ENCODE assay signal across 9 mouse cellular contexts in the genomic region with DNA sequence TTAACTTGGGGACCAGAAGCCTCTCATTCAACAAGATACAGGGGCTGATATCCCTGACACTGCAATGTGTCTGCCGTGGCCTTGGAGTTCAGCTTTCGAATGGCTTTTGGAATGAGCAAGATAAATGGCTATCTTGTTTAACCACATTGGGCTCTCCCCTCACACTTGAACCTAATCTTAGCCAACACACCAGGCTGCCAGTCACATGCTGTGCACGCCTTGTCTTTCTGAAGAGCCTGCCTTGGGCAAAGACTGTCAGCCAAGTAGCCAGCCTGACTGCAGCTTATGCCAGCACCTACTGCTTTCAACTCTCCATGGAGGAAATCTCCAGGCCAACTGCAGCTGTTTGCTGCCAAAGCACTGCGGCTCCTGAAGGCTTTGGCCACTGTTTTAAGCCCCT. TPM values are rescaled to one million over a fixed set of nuclear protein-coding genes. Genes with fewer than 3 reads are reported as not detected.
A peak's percentile ranks its signal among the peaks of the same experiment; 100 is the strongest.
DNase-seq lines count a peak whose midpoint lies in the region; ATAC-seq lines count a peak whose summit lies in the region.
"Had no signal": no experiment of that assay in that cellular context is flagged by ENCODE, and none has a peak within 500 bp of the region (broad histone marks: within the 10 kb centered on the region; RNA-seq: fewer than 3 reads in every experiment).

No protein-coding gene starts in this region.

- H3K36me3 ChIP-seq in midbrain, embryonic 10.5 days: peaks cover 25% of the 10 kb centered on the region
- peaks cover 19% of the 10 kb centered on the region for H3K36me3 ChIP-seq in midbrain, embryonic 13.5 days
- peaks cover 8% of the 10 kb centered on the region for H3K36me3 ChIP-seq in kidney, embryonic 14.5 days (ENCODE audit: control insufficient read depth, insufficient read depth, low read length)

- DNase-seq in adrenal gland, postnatal 10 days: peak; percentile 70
- no peak for DNase-seq in adrenal gland, postnatal 4 days (ENCODE audit: low spot score in 2 of 2)
- no peak for DNase-seq in midbrain, embryonic 10.5 days (ENCODE audit: low spot score)
- DNase-seq in spleen, postnatal 36 days (ENCODE audit: low spot score in 2 of 2): peak; percentile 65 to 79
- DNase-seq in thymus, postnatal 36 days: no peak

- ATAC-seq in midbrain, embryonic 13.5 days: no peak
- ATAC-seq in hematopoietic stem cell, adult 5-6 weeks (replicated peaks in 1 of 2; ENCODE audit: insufficient read depth in 1 of 2, low FRiP score in 2 of 2, low TSS enrichment in 1 of 2, low read depth in 1 of 2, poor library complexity in 2 of 2, severe bottlenecking in 2 of 2): peak; percentile 20 to 63; a peak in 2 of 4 replicates
- ATAC-seq in kidney, embryonic 14.5 days (ENCODE audit: low FRiP score, low TSS enrichment): no peak
- ATAC-seq: activated CD4-positive, CD25-positive, alpha-beta regulatory T cell, adult 4 months had no signal

- no peak overlapping the region for H3K4me3 ChIP-seq in midbrain, embryonic 10.5 days
- no peak overlapping the region for H3K4me3 ChIP-seq in midbrain, embryonic 13.5 days (replicated peaks)
- no peak overlapping the region for H3K4me3 ChIP-seq in kidney, embryonic 14.5 days (ENCODE audit: low read length)

- H3K9ac ChIP-seq in midbrain, embryonic 13.5 days (replicated peaks): no peak overlapping the region
- no peak overlapping the region for H3K9ac ChIP-seq in kidney, embryonic 14.5 days (ENCODE audit: low read depth, low read length)

- H3K9me3 ChIP-seq in midbrain, embryonic 10.5 days (replicated peaks): no peaks in the 10 kb centered on the region
- H3K9me3 ChIP-seq in midbrain, embryonic 13.5 days: no peaks in the 10 kb centered on the region
- 0 out of 2 replicates have a peak, but pooled peaks cover 3% of the 10 kb centered on the region for H3K9me3 ChIP-seq in kidney, embryonic 14.5 days (ENCODE audit: control insufficient read depth, low read length)

- 87% methylated on average over 4 of the region's 4 CpGs for WGBS in midbrain, embryonic 10.5 days
- WGBS in midbrain, embryonic 13.5 days: 91% methylated on average over 4 of the region's 4 CpGs
- WGBS in kidney, embryonic 14.5 days: 90% methylated on average over 4 of the region's 4 CpGs

- H3K4me2 ChIP-seq in midbrain, embryonic 13.5 days (replicated peaks): no peak overlapping the region
- H3K4me2 ChIP-seq in kidney, embryonic 14.5 days (replicated peaks; ENCODE audit: low read depth, low read length): no peak overlapping the region

- 0 out of 2 replicates have a peak overlapping the region, but pooled peaks have one; percentile 28 for H3K27ac ChIP-seq in midbrain, embryonic 10.5 days (replicated peaks)
- no peak overlapping the region for H3K27ac ChIP-seq in midbrain, embryonic 13.5 days
- H3K27ac ChIP-seq in kidney, embryonic 14.5 days (ENCODE audit: low read depth, low read length): no peak overlapping the region

- H3K4me1 ChIP-seq in midbrain, embryonic 10.5 days: no peaks in the 10 kb centered on the region
- no peaks in the 10 kb centered on the region for H3K4me1 ChIP-seq in midbrain, embryonic 13.5 days (replicated peaks)
- H3K4me1 ChIP-seq in kidney, embryonic 14.5 days (ENCODE audit: control insufficient read depth, insufficient read depth, low read length): no peaks in the 10 kb centered on the region

- H3K27me3 ChIP-seq in midbrain, embryonic 10.5 days (ENCODE audit: low read depth, poor library complexity, severe bottlenecking): no peaks in the 10 kb centered on the region
- H3K27me3 ChIP-seq in midbrain, embryonic 13.5 days: no peaks in the 10 kb centered on the region
- H3K27me3 ChIP-seq in kidney, embryonic 14.5 days (ENCODE audit: control insufficient read depth, insufficient read depth, low read length): no peaks in the 10 kb centered on the region

RNA-seq across cellular contexts. Expression of gene Tpra1, which starts 13.5 kb away (rescaled TPM):
- total RNA-seq in adrenal gland, postnatal 10 days (2021): 10 to 100 TPM; 61.0 to 74.0 TPM
- 100 to 1,000 TPM; 112 to 121 TPM for total RNA-seq in adrenal gland, postnatal 4 days (2021)
- 56.0 and 57.6 TPM in 2 replicates for polyA plus RNA-seq in midbrain, embryonic 10.5 days (2016; fragmentation: Nextera tagmentation; extraction: Ambion mirVana)
- polyA plus RNA-seq in midbrain, embryonic 13.5 days (2015; fragmentation: Nextera tagmentation; extraction: Ambion mirVana): 66.9 and 70.2 TPM in 2 replicates
- total RNA-seq in hematopoietic stem cell, adult 5-6 weeks (2017): 27.5 and 50.7 TPM in 2 replicates
- polyA plus RNA-seq in kidney, embryonic 14.5 days (2014; fragmentation: Nextera tagmentation; extraction: Ambion mirVana): 54.5 and 57.2 TPM in 2 replicates

RNA-seq across cellular contexts. Expression of gene Mcm2, which starts 16.9 kb away (rescaled TPM):
- total RNA-seq in adrenal gland, postnatal 10 days (2021): 10 to 100 TPM; 50.0 to 53.5 TPM
- total RNA-seq in adrenal gland, postnatal 4 days (2021): 10 to 100 TPM; 69.6 to 83.3 TPM
- polyA plus RNA-seq in midbrain, embryonic 10.5 days (2016; fragmentation: Nextera tagmentation; extraction: Ambion mirVana): 290 and 301 TPM in 2 replicates
- polyA plus RNA-seq in midbrain, embryonic 13.5 days (2015; fragmentation: Nextera tagmentation; extraction: Ambion mirVana): 66.2 and 71.9 TPM in 2 replicates
- total RNA-seq in hematopoietic stem cell, adult 5-6 weeks (2017): 125 and 146 TPM in 2 replicates
- 115 and 166 TPM in 2 replicates for polyA plus RNA-seq in kidney, embryonic 14.5 days (2014; fragmentation: Nextera tagmentation; extraction: Ambion mirVana)

RNA-seq across cellular contexts. Expression of gene Podxl2, which starts 40.7 kb away (rescaled TPM):
- total RNA-seq in adrenal gland, postnatal 10 days (2021): 10 to 100 TPM; 27.8 to 28.3 TPM
- total RNA-seq in adrenal gland, postnatal 4 days (2021): 10 to 100 TPM; 60.1 to 62.8 TPM
- polyA plus RNA-seq in midbrain, embryonic 10.5 days (2016; fragmentation: Nextera tagmentation; extraction: Ambion mirVana): 69.4 and 117 TPM in 2 replicates
- 478 and 520 TPM in 2 replicates for polyA plus RNA-seq in midbrain, embryonic 13.5 days (2015; fragmentation: Nextera tagmentation; extraction: Ambion mirVana)
- total RNA-seq in hematopoietic stem cell, adult 5-6 weeks (2017): 2.5 TPM in 1 of 2 replicates, not detected in the other
- polyA plus RNA-seq in kidney, embryonic 14.5 days (2014; fragmentation: Nextera tagmentation; extraction: Ambion mirVana): 43.6 and 52.8 TPM in 2 replicates
- polyA plus RNA-seq: activated CD4-positive, CD25-positive, alpha-beta regulatory T cell, adult 4 months had no signal

Comparison
In these comparisons a context has a peak if more than half of its experiments do, and no peak if none do; other contexts are left out.
1. DNase-seq: peak in adrenal gland, postnatal 10 days (single experiment) and spleen, postnatal 36 days (2 of 2); none in adrenal gland, postnatal 4 days (0 of 2), midbrain, embryonic 10.5 days (single experiment) and thymus, postnatal 36 days (0 of 2).
2. ATAC-seq: peak in hematopoietic stem cell, adult 5-6 weeks (2 of 2); none in midbrain, embryonic 13.5 days (single experiment) and kidney, embryonic 14.5 days (single experiment).